Mouse (Mus musculus) adrenal gland, postnatal 10 days (tissue): Measurements from ENCODE around the gene Mrpl28. TPM values are rescaled to one million over a fixed set of nuclear protein-coding genes. Genes with fewer than 3 reads are reported as not detected.

ENCODE experiments used
- total RNA-seq, 2 experiments: library from RNA; stranded (reverse); gene quantifications; 2 replicates each; pipeline ENCODE4 v1.2.3; 2021

Mrpl28 gene
- total RNA-seq, 2 experiments from 2014 or later = 100 to 101 TPM

Other genes with a start within 250 kb of the Mrpl28 start
- gene Mettl26, start 248.4 kb upstream of the Mrpl28 start, total RNA-seq = 10 to 100 TPM; 66.8 to 69.2 TPM
- 1 to 10 TPM in 1 of 2 experiments, under 1 TPM in 1; 0.78 to 2.7 TPM for gene Wfikkn1, start 242.6 kb upstream of the Mrpl28 start, total RNA-seq
- 10 to 100 TPM; 16.9 to 25.6 TPM for gene Rab40c, start 203.8 kb upstream of the Mrpl28 start, total RNA-seq
- 100 to 1,000 TPM; 101 to 118 TPM for gene Pigq, start 178.6 kb upstream of the Mrpl28 start, total RNA-seq
- 1 to 10 TPM in 1 of 2 experiments, under 1 TPM in 1; 0.30 to 1.4 TPM for gene Nhlrc4, start 178.5 kb upstream of the Mrpl28 start, total RNA-seq
- gene A930017K11Rik, start 170.9 kb upstream of the Mrpl28 start, total RNA-seq = not detected
- 10 to 100 TPM; 15.8 to 16.2 TPM for gene Capn15, start 137.7 kb upstream of the Mrpl28 start, total RNA-seq
- 10 to 100 TPM; 15.3 to 23.8 TPM for gene Rab11fip3, start 53.9 kb upstream of the Mrpl28 start, total RNA-seq
- gene Decr2, start 33.2 kb upstream of the Mrpl28 start, total RNA-seq = 10 to 100 TPM; 50.4 to 63.7 TPM
- gene Nme4, start 27.9 kb upstream of the Mrpl28 start, total RNA-seq = 1 to 10 TPM; 4.5 to 6.5 TPM
- 1 to 10 TPM; 4.2 to 4.9 TPM for gene Tmem8, start 10.2 kb upstream of the Mrpl28 start, total RNA-seq
- 10 to 100 TPM; 35.0 to 38.9 TPM for gene Axin1, start 15.2 kb downstream of the Mrpl28 start, total RNA-seq
- 1 to 10 TPM; 1.4 to 2.2 TPM for gene Pdia2, start 75.6 kb downstream of the Mrpl28 start, total RNA-seq
- 10 to 100 TPM in 1 of 2 experiments, 1 to 10 TPM in 1; 8.7 to 21.2 TPM for gene Rgs11, start 79.5 kb downstream of the Mrpl28 start, total RNA-seq
- gene Arhgdig, start 84.3 kb downstream of the Mrpl28 start, total RNA-seq = 10 to 100 TPM in 1 of 2 experiments, 1 to 10 TPM in 1; 8.6 to 15.8 TPM
- 100 to 1,000 TPM in 1 of 2 experiments, 10 to 100 TPM in 1; 91.9 to 103 TPM for gene Fam234a, start 120.7 kb downstream of the Mrpl28 start, total RNA-seq
- 10 to 100 TPM; 44.7 to 62.8 TPM for gene Luc7l, start 129.4 kb downstream of the Mrpl28 start, total RNA-seq